Mouse (Mus musculus): ENCODE measurements at regions not wholly inside any gene's neighbourhood (a gene's known extent, or its start where the extent isn't known, plus 50 kb on each side); places are given as distances from the start of the nearest gene placed in this dataset.

- Histone ChIP-seq H3K4me1 (replicated peaks; ENCODE audit: control insufficient read depth, insufficient read depth, low read length) (no peaks in the 10 kb centered on the region), H3K36me3 (ENCODE audit: control insufficient read depth, insufficient read depth, low read length) (no peaks in the 10 kb centered on the region), H3K4me3 (ENCODE audit: control insufficient read depth, insufficient read depth, low read length) (no peak overlapping the region), H3K27me3 (ENCODE audit: control insufficient read depth, insufficient read depth, low read length) (no peaks in the 10 kb centered on the region), H3K27ac (ENCODE audit: control insufficient read depth, insufficient read depth, low read length) (no peak overlapping the region)
- 88% methylated on average over 2 of the region's 2 CpGs for WGBS
- DNase-seq, result no peak
- TF ChIP-seq POLR2A (IDR thresholded peaks at IDR 0.05; ENCODE audit: control insufficient read depth, extremely low read depth, insufficient read depth, low read length, poor library complexity) (no peak), CTCF (IDR thresholded peaks at IDR 0.05; ENCODE audit: borderline replicate concordance, control insufficient read depth, extremely low read depth, insufficient read depth, low read length, poor library complexity) (no peak)
Observed at GRCm38 (mm10) chrX:135080380-135081158, 71.6 kb upstream of the Zmat1 start.

DNA sequence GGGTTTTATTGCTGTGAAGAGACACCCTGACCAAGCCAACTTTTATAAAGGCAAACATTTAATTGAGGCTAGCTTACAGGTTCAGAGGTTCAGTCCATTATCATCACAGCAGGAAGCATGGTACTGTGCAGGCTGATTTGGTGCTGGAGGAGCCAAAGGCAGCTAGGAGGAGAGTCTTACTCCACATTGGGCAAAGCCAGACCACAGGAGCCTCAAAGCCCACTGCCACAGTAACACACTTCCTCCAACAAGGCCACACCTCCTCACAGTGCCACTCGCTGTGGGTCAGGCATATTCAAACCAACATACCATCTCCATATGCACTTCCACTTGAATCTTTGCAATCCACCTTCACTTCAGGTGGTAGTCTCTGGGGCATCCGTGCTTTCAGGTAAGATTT is 70.4 kb upstream of the Zmat1 start:
- H3K27me3 ChIP-seq (ENCODE audit: control insufficient read depth, insufficient read depth, low read length), result no peaks in the 10 kb centered on the region
- TF ChIP-seq CTCF (IDR thresholded peaks at IDR 0.05; ENCODE audit: borderline replicate concordance, control insufficient read depth, extremely low read depth, insufficient read depth, low read length, poor library complexity) (no peak), POLR2A (IDR thresholded peaks at IDR 0.05; ENCODE audit: control insufficient read depth, extremely low read depth, insufficient read depth, low read length, poor library complexity) (no peak)
- no peak overlapping the region for H3K27ac ChIP-seq (ENCODE audit: control insufficient read depth, insufficient read depth, low read length)
- WGBS, result 26% methylated on average over 2 of the region's 2 CpGs
- no peaks in the 10 kb centered on the region for H3K4me1 ChIP-seq (replicated peaks; ENCODE audit: control insufficient read depth, insufficient read depth, low read length)
- H3K36me3 ChIP-seq (ENCODE audit: control insufficient read depth, insufficient read depth, low read length), result no peaks in the 10 kb centered on the region
- no peak for DNase-seq
- H3K4me3 ChIP-seq (ENCODE audit: control insufficient read depth, insufficient read depth, low read length), result no peak overlapping the region

DNA sequence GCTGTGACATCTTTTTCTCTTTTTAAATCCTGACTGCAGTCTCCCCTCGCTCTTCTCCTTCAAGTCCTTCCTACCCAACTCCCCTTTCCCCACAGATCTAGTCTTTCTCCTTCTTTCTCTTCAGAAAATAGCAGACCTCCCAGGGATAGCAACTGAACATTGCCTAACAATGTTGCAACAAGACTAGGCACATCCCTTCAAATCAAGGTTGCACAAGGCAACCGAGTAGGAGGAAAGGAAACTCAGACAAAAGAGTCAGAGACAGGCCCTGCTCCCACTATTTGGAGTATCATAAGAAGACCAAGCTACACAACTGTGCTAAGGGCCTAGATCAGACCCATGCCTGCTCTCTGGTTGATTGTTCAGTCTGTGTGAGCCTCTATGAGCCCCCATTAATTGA is 66.9 kb upstream of the Zmat1 start:
- H3K4me1 ChIP-seq (replicated peaks; ENCODE audit: control insufficient read depth, insufficient read depth, low read length), result no peaks in the 10 kb centered on the region
- no peak for DNase-seq
- TF ChIP-seq POLR2A (IDR thresholded peaks at IDR 0.05; ENCODE audit: control insufficient read depth, extremely low read depth, insufficient read depth, low read length, poor library complexity), result no peak
- TF ChIP-seq CTCF (IDR thresholded peaks at IDR 0.05; ENCODE audit: borderline replicate concordance, control insufficient read depth, extremely low read depth, insufficient read depth, low read length, poor library complexity), result no peak
- WGBS, result 93% methylated on average over 2 of the region's 2 CpGs
- no peak overlapping the region for H3K27ac ChIP-seq (ENCODE audit: control insufficient read depth, insufficient read depth, low read length)
- H3K27me3 ChIP-seq (ENCODE audit: control insufficient read depth, insufficient read depth, low read length), result no peaks in the 10 kb centered on the region
- H3K36me3 ChIP-seq (ENCODE audit: control insufficient read depth, insufficient read depth, low read length), result no peaks in the 10 kb centered on the region
- H3K4me3 ChIP-seq (ENCODE audit: control insufficient read depth, insufficient read depth, low read length), result no peak overlapping the region

- no peak for TF ChIP-seq POLR2A (IDR thresholded peaks at IDR 0.05; ENCODE audit: control insufficient read depth, extremely low read depth, insufficient read depth, low read length, poor library complexity)
- WGBS, result 81% methylated on average over 1 of the region's 1 CpGs
- no peak for DNase-seq
- Histone ChIP-seq H3K4me1 (replicated peaks; ENCODE audit: control insufficient read depth, insufficient read depth, low read length) (no peaks in the 10 kb centered on the region), H3K4me3 (ENCODE audit: control insufficient read depth, insufficient read depth, low read length) (no peak overlapping the region), H3K36me3 (ENCODE audit: control insufficient read depth, insufficient read depth, low read length) (no peaks in the 10 kb centered on the region), H3K27me3 (ENCODE audit: control insufficient read depth, insufficient read depth, low read length) (no peaks in the 10 kb centered on the region), H3K27ac (ENCODE audit: control insufficient read depth, insufficient read depth, low read length) (no peak overlapping the region)
Observed at GRCm38 (mm10) chrX:135069448-135069847, 60.4 kb upstream of the Zmat1 start.

DNA sequence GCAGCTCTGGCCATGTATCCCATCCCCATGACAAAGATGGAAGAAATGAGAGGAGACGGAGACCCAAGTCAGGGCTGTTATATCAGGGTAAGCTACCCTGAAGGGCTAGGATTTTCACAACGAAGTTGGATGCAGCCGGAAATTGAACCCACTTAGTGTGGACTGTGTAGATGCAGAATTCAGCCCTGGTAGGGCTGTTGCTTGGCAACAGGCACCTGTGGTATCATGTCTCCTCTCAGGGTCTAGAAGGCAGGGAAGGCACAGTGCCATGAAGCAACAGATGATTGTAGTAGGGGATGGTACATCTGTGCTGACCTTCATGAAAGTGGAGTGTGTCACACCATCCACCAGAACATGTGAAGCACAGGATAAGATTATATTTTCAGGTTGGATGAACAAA is 51.2 kb upstream of the Zmat1 start:
- no peak overlapping the region for H3K4me3 ChIP-seq (ENCODE audit: control insufficient read depth, insufficient read depth, low read length)
- WGBS, result 91% methylated on average over 3 of the region's 3 CpGs
- no peak for DNase-seq
- no peaks in the 10 kb centered on the region for H3K36me3 ChIP-seq (ENCODE audit: control insufficient read depth, insufficient read depth, low read length)
- no peak for TF ChIP-seq POLR2A (IDR thresholded peaks at IDR 0.05; ENCODE audit: control insufficient read depth, extremely low read depth, insufficient read depth, low read length, poor library complexity)
- TF ChIP-seq CTCF (IDR thresholded peaks at IDR 0.05; ENCODE audit: borderline replicate concordance, control insufficient read depth, extremely low read depth, insufficient read depth, low read length, poor library complexity), result no peak
- H3K27ac ChIP-seq (ENCODE audit: control insufficient read depth, insufficient read depth, low read length), result no peak overlapping the region
- no peaks in the 10 kb centered on the region for H3K4me1 ChIP-seq (replicated peaks; ENCODE audit: control insufficient read depth, insufficient read depth, low read length)
- H3K27me3 ChIP-seq (ENCODE audit: control insufficient read depth, insufficient read depth, low read length), result no peaks in the 10 kb centered on the region

- WGBS, result 65% methylated on average over 3 of the region's 3 CpGs
- Histone ChIP-seq H3K4me1 (replicated peaks; ENCODE audit: control insufficient read depth, insufficient read depth, low read length) (no peaks in the 10 kb centered on the region), H3K36me3 (ENCODE audit: control insufficient read depth, insufficient read depth, low read length) (no peaks in the 10 kb centered on the region), H3K4me3 (ENCODE audit: control insufficient read depth, insufficient read depth, low read length) (no peak overlapping the region), H3K27me3 (ENCODE audit: control insufficient read depth, insufficient read depth, low read length) (no peaks in the 10 kb centered on the region), H3K27ac (ENCODE audit: control insufficient read depth, insufficient read depth, low read length) (no peak overlapping the region)
- no peak for TF ChIP-seq CTCF (IDR thresholded peaks at IDR 0.05; ENCODE audit: borderline replicate concordance, control insufficient read depth, extremely low read depth, insufficient read depth, low read length, poor library complexity)
- no peak for TF ChIP-seq POLR2A (IDR thresholded peaks at IDR 0.05; ENCODE audit: control insufficient read depth, extremely low read depth, insufficient read depth, low read length, poor library complexity)
- no peak for DNase-seq
Observed at GRCm38 (mm10) chrX:135058949-135059348, 49.9 kb upstream of the Zmat1 start.
